Mouse (Mus musculus): Measurements from ENCODE around the gene Dcaf7. TPM values are rescaled to one million over a fixed set of nuclear protein-coding genes. Genes with fewer than 3 reads are reported as not detected.
"Not testable (repeated sequence)": the region's sequence is repeated elsewhere in the genome, so short reads cannot be mapped to it uniquely, and the experiment has no call there.

The Dcaf7 gene
- polyA plus RNA-seq, 1 experiment from 2014 or later: 26.6 TPM

GRCm38 (mm10) chr11:106013556-106014225 lies 23.0 kb upstream of the Dcaf7 start:
- Histone ChIP-seq H3K36me3 (replicated peaks) (no peaks in the 10 kb centered on the region), H3K9ac (no peak overlapping the region), H3K4me2 (no peak overlapping the region), H3K4me1 (replicated peaks) (no peaks in the 10 kb centered on the region), H3K9me3 (replicated peaks) (no peaks in the 10 kb centered on the region), H3K27ac (replicated peaks) (no peak overlapping the region), H3K27me3 (peaks cover 96% of the 10 kb centered on the region), H3K4me3 (replicated peaks) (no peak overlapping the region)
- 47% methylated on average over 11 of the region's 11 CpGs for WGBS (ENCODE audit: insufficient replicate concordance)
- no peak for ATAC-seq (ENCODE audit: insufficient read depth)

GRCm38 (mm10) chr11:106016440-106016839 lies 20.2 kb upstream of the Dcaf7 start:
- H3K27ac ChIP-seq (replicated peaks): no peak overlapping the region
- WGBS (ENCODE audit: insufficient replicate concordance): 61% methylated on average over 5 of the region's 5 CpGs
- no peak overlapping the region for H3K9ac ChIP-seq
- peaks cover 96% of the 10 kb centered on the region for H3K27me3 ChIP-seq
- no peak for ATAC-seq (ENCODE audit: insufficient read depth)
- no peak overlapping the region for H3K4me3 ChIP-seq (replicated peaks)
- no peak overlapping the region for H3K4me2 ChIP-seq
- no peaks in the 10 kb centered on the region for H3K36me3 ChIP-seq (replicated peaks)
- no peaks in the 10 kb centered on the region for H3K9me3 ChIP-seq (replicated peaks)
- H3K4me1 ChIP-seq (replicated peaks): no peaks in the 10 kb centered on the region

GRCm38 (mm10) chr11:106020051-106020763 lies 16.5 kb upstream of the Dcaf7 start:
- Histone ChIP-seq H3K4me2 (no peak overlapping the region), H3K9ac (no peak overlapping the region)
- 2% methylated on average over 50 of the region's 50 CpGs for WGBS (ENCODE audit: insufficient replicate concordance)

DNA sequence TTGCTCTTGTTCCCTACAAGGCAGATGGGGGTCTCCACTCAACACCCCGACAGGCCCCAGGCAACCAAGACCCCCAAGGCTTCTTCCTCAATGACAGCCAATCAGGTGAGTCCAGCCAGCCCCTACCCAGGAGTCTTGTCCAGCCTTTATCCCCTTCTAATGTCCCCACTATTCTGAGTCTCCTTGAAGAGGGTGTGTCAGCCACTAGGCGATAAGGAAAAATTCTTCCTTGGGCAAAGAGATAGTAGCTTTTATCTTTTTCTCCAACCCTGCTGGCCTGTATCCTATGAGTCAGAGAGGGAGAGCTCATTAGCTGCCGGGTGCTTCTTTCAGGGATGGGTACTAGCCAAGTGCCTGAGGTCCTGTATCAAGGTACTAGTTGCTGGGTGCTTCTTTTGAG lies 10.9 kb upstream of the Dcaf7 start:
- Histone ChIP-seq H3K4me1 (replicated peaks) (peaks cover 21% of the 10 kb centered on the region), H3K4me3 (replicated peaks) (no peak overlapping the region), H3K27me3 (peaks cover 63% of the 10 kb centered on the region), H3K9me3 (replicated peaks) (no peaks in the 10 kb centered on the region), H3K36me3 (replicated peaks) (peaks cover 10% of the 10 kb centered on the region; the same call in 1 of the 2 replicates), H3K27ac (replicated peaks) (no peak overlapping the region), H3K4me2 (no peak overlapping the region), H3K9ac (no peak overlapping the region)
- 35% methylated on average over 3 of the region's 3 CpGs for WGBS (ENCODE audit: insufficient replicate concordance)
- ATAC-seq (ENCODE audit: insufficient read depth): peak; percentile 57; the same call in 1 of the 2 replicates

More at GRCm38 (mm10) chr11:106020051-106020763, 16.5 kb upstream of the Dcaf7 start:
- Histone ChIP-seq H3K27me3 (peaks cover 96% of the 10 kb centered on the region), H3K4me3 (replicated peaks) (no peak overlapping the region), H3K4me1 (replicated peaks) (0 out of 2 replicates have a peak, but pooled peaks cover under 1% of the 10 kb centered on the region), H3K36me3 (replicated peaks) (no peaks in the 10 kb centered on the region), H3K9me3 (replicated peaks) (no peaks in the 10 kb centered on the region), H3K27ac (replicated peaks) (no peak overlapping the region)
- ATAC-seq (ENCODE audit: insufficient read depth): no peak

DNA sequence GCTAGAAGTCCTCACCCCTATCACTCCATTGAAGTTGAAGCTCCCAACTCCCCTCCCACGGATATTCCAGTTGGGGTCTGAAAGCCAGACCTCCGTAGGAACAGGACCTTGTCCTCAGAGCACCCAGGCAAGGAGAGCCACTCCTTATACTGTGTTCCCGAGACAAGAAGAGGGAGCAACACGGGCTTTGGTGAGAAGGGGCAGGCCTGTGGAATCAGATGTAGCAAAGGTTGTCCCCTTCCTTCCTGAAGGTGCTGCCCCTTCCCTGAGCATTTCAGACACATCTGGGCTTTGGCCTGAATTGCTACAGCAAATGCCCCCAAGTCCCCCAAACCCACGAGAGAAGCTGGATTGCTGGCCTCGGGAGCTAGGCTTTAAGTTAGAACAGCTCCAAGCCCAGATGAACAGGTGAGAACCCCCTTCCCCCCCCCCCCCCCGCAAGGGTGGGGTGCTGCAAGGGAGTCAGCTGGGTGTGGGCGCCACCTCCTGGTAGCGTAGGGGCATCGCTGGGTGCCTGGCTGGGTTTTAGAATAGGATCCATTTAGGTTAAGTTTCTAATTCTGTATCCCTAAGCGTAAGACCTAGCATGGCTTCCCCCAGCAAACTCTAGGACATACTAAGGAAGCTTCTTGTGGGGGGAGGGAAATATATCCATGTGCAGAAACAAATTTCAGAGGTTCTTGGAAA lies 10.1 kb upstream of the Dcaf7 start:
- ATAC-seq (ENCODE audit: insufficient read depth): no peak
- Histone ChIP-seq H3K4me2 (no peak overlapping the region), H3K27me3 (peaks cover 55% of the 10 kb centered on the region), H3K9ac (no peak overlapping the region), H3K9me3 (replicated peaks) (no peaks in the 10 kb centered on the region), H3K4me1 (replicated peaks) (peaks cover 21% of the 10 kb centered on the region), H3K4me3 (replicated peaks) (no peak overlapping the region), H3K36me3 (replicated peaks) (peaks cover 10% of the 10 kb centered on the region; the same call in 1 of the 2 replicates), H3K27ac (replicated peaks) (no peak overlapping the region)
- WGBS (ENCODE audit: insufficient replicate concordance): 28% methylated on average over 11 of the region's 11 CpGs

- Histone ChIP-seq H3K4me3 (replicated peaks) (no peak overlapping the region), H3K27me3 (peaks cover 45% of the 10 kb centered on the region), H3K9ac (no peak overlapping the region), H3K4me1 (replicated peaks) (peaks cover 21% of the 10 kb centered on the region), H3K9me3 (replicated peaks) (no peaks in the 10 kb centered on the region), H3K27ac (replicated peaks) (no peak overlapping the region), H3K4me2 (no peak overlapping the region), H3K36me3 (replicated peaks) (peaks cover 10% of the 10 kb centered on the region; the same call in 1 of the 2 replicates)
- 87% methylated on average over 5 of the region's 5 CpGs for WGBS (ENCODE audit: insufficient replicate concordance)
- ATAC-seq (ENCODE audit: insufficient read depth): no peak; the same call in 1 of the 2 replicates
These were observed 9.1 kb upstream of the Dcaf7 start for GRCm38 (mm10) chr11:106027607-106028006.

DNA sequence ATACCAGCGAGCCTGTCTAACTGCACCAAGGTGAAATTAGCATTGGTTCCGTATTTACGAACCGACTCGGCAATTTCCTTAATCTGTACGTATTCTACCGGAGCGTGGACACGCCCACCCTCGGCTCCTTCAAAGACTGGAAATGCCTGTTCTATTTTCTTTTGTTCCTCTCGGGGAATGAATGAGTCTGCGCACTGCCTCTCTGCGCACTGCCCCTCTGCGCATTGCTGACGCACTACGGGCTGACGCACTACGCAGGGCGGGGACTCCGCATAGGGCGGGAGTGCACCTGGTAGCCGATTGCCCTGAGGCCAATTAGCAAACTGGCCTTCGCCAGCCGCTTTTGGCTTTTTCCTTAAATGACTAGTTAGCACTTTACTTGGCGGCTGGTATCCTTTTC lies 4.6 kb upstream of the Dcaf7 start:
- H3K9me3 ChIP-seq (replicated peaks); ATAC-seq (ENCODE audit: insufficient read depth); H3K27ac ChIP-seq (replicated peaks); H3K27me3 ChIP-seq: not testable (repeated sequence)
- WGBS (ENCODE audit: insufficient replicate concordance): 37% methylated on average over 12 of the region's 25 CpGs
- H3K36me3 ChIP-seq (replicated peaks): peaks cover 10% of the 10 kb centered on the region; the same call in 1 of the 2 replicates
- H3K9ac ChIP-seq: 0 out of 2 replicates have a peak overlapping the region, but pooled peaks have one; percentile 28
- peaks cover 28% of the 10 kb centered on the region for H3K4me1 ChIP-seq (replicated peaks)
- peak overlapping the region; percentile 51 for H3K4me2 ChIP-seq
- H3K4me3 ChIP-seq (replicated peaks): peak overlapping the region; percentile 56

DNA sequence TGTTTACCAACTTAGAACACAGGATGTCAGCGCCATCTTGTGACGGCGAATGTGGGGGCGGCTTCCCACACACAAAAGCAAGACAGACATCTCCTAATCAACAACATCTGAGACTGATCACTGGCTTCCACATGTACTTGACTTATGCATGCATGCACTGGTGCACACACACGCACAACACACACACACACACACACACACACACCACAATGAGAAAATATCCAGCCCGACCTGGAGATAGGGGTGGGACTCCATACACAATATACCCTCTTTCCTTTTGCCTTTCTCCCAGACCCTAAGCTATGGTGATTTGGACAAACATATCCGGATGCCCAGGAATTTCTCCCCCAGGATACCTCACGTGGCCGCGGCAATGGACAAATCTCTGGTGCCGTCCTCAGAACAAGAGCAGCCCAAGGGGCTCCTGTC lies 3.2 kb upstream of the Dcaf7 start:
- WGBS (ENCODE audit: insufficient replicate concordance): 55% methylated on average over 11 of the region's 11 CpGs

GRCm38 (mm10) chr11:106034986-106035385 lies 1.7 kb upstream of the Dcaf7 start:
- Histone ChIP-seq H3K4me1 (replicated peaks) (peaks cover 48% of the 10 kb centered on the region), H3K4me2 (no peak overlapping the region), H3K27me3 (no peaks in the 10 kb centered on the region), H3K9ac (no peak overlapping the region), H3K4me3 (replicated peaks) (no peak overlapping the region), H3K36me3 (replicated peaks) (peaks cover 4% of the 10 kb centered on the region; the same call in 1 of the 2 replicates), H3K27ac (replicated peaks) (peak overlapping the region; percentile 84), H3K9me3 (replicated peaks) (no peaks in the 10 kb centered on the region)
- 48% methylated on average over 9 of the region's 9 CpGs for WGBS (ENCODE audit: insufficient replicate concordance)
- no peak for ATAC-seq (ENCODE audit: insufficient read depth)

More for the DNA sequence above, 3.2 kb upstream of the Dcaf7 start:
- peak overlapping the region; percentile 84 for H3K27ac ChIP-seq (replicated peaks)
- H3K4me3 ChIP-seq (replicated peaks): peak overlapping the region; percentile 45
- no peaks in the 10 kb centered on the region for H3K27me3 ChIP-seq
- no peaks in the 10 kb centered on the region for H3K9me3 ChIP-seq (replicated peaks)
- no peak for ATAC-seq (ENCODE audit: insufficient read depth)
- H3K4me2 ChIP-seq: peak overlapping the region; percentile 62
- H3K4me1 ChIP-seq (replicated peaks): peaks cover 36% of the 10 kb centered on the region
- peak overlapping the region; percentile 46; the same call in 1 of the 2 replicates for H3K9ac ChIP-seq
- no peaks in the 10 kb centered on the region for H3K36me3 ChIP-seq (replicated peaks)

DNA sequence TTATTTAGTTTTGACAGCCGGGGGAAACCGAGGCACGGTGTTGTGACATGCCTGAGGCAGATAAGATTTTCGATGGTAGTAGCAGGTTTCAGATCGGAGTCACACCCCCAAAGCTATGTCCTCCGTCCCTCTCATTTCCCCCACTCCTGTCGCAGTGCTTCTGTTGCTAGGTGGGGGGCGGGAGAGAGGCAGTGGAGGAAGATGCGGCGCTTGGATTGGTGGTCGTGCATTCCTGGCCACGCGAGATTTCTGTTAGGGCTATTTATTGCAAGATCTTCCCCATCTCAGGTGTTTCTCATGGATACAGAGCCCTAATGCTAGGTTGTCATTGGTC lies 713 bp downstream of the Dcaf7 start:
- Histone ChIP-seq H3K36me3 (replicated peaks) (peaks cover 4% of the 10 kb centered on the region; the same call in 1 of the 2 replicates), H3K27me3 (no peaks in the 10 kb centered on the region), H3K27ac (replicated peaks) (peak overlapping the region; percentile 89), H3K4me1 (replicated peaks) (peaks cover 52% of the 10 kb centered on the region), H3K9me3 (replicated peaks) (no peaks in the 10 kb centered on the region), H3K4me3 (replicated peaks) (peak overlapping the region; percentile 100), H3K4me2 (peak overlapping the region; percentile 81), H3K9ac (peak overlapping the region; percentile 98)
- WGBS (ENCODE audit: insufficient replicate concordance): 0% methylated on average over 13 of the region's 13 CpGs
- no peak for ATAC-seq (ENCODE audit: insufficient read depth)

- Histone ChIP-seq H3K4me3 (replicated peaks) (no peak overlapping the region), H3K27me3 (no peaks in the 10 kb centered on the region), H3K4me2 (no peak overlapping the region), H3K9ac (no peak overlapping the region), H3K9me3 (replicated peaks) (no peaks in the 10 kb centered on the region), H3K4me1 (replicated peaks) (peaks cover 41% of the 10 kb centered on the region), H3K27ac (replicated peaks) (no peak overlapping the region), H3K36me3 (replicated peaks) (peaks cover 34% of the 10 kb centered on the region)
- ATAC-seq (ENCODE audit: insufficient read depth): no peak
These were observed 7.7 kb downstream of the Dcaf7 start for GRCm38 (mm10) chr11:106044349-106044748.

All from liver, embryonic 15.5 days (tissue).